Mouse (Mus musculus): Measurements from ENCODE around the gene Sla2. TPM values are rescaled to one million over a fixed set of nuclear protein-coding genes. Genes with fewer than 3 reads are reported as not detected.
"Not testable (repeated sequence)": the region's sequence is repeated elsewhere in the genome, so short reads cannot be mapped to it uniquely, and the experiment has no call there.

The Sla2 gene
- polyA plus RNA-seq (2012): 0.02 and 0.03 TPM in 2 replicates

- no peaks in the 10 kb centered on the region for H3K9me3 ChIP-seq (ENCODE audit: control insufficient read depth, low read length)
- no peak within 1 kb of the TSS for H3K4me3 ChIP-seq (replicated peaks)
- H3K36me3 ChIP-seq (ENCODE audit: control insufficient read depth): peaks cover 2% of the 10 kb centered on the region; the same call in 1 of the 2 replicates
- TF ChIP-seq GATA1 (IDR thresholded peaks at IDR 0.05; ENCODE audit: low read length) (no peak), TAL1 (IDR thresholded peaks at IDR 0.05; ENCODE audit: low read length) (no peak)
- H3K27me3 ChIP-seq (ENCODE audit: control insufficient read depth): 0 out of 2 replicates have a peak, but pooled peaks cover 2% of the 10 kb centered on the region
- H3K4me1 ChIP-seq (ENCODE audit: control insufficient read depth): peaks cover 52% of the 10 kb centered on the region
Observed at GRCm38 (mm10) chr2:156887017-156887416, at the start of gene Sla2. Sla2 (minus strand) TSS chr2:156887192.

GRCm38 (mm10) chr2:156935005-156935404 is 48.0 kb upstream of the Sla2 start:
- Histone ChIP-seq H3K4me3 (replicated peaks) (no peak overlapping the region), H3K4me1 (ENCODE audit: control insufficient read depth) (peaks cover 6% of the 10 kb centered on the region), H3K27me3 (ENCODE audit: control insufficient read depth) (no peaks in the 10 kb centered on the region), H3K9me3 (ENCODE audit: control insufficient read depth, low read length) (no peaks in the 10 kb centered on the region), H3K36me3 (ENCODE audit: control insufficient read depth) (peaks cover 94% of the 10 kb centered on the region)
- TF ChIP-seq GATA1 (IDR thresholded peaks at IDR 0.05; ENCODE audit: low read length) (no peak), TAL1 (IDR thresholded peaks at IDR 0.05; ENCODE audit: low read length) (no peak)

- Histone ChIP-seq H3K4me1 (ENCODE audit: control insufficient read depth) (peaks cover 19% of the 10 kb centered on the region), H3K27me3 (ENCODE audit: control insufficient read depth) (no peaks in the 10 kb centered on the region), H3K36me3 (ENCODE audit: control insufficient read depth) (peaks cover 94% of the 10 kb centered on the region), H3K9me3 (ENCODE audit: control insufficient read depth, low read length) (no peaks in the 10 kb centered on the region), H3K4me3 (replicated peaks) (no peak overlapping the region)
- TF ChIP-seq TAL1 (IDR thresholded peaks at IDR 0.05; ENCODE audit: low read length) (no peak), GATA1 (IDR thresholded peaks at IDR 0.05; ENCODE audit: low read length) (no peak)
Observed at GRCm38 (mm10) chr2:156933426-156933825, 46.4 kb upstream of the Sla2 start.

- Histone ChIP-seq H3K27me3 (ENCODE audit: control insufficient read depth) (no peaks in the 10 kb centered on the region), H3K4me3 (replicated peaks) (no peak overlapping the region), H3K4me1 (ENCODE audit: control insufficient read depth) (peaks cover 39% of the 10 kb centered on the region), H3K9me3 (ENCODE audit: control insufficient read depth, low read length) (no peaks in the 10 kb centered on the region), H3K36me3 (ENCODE audit: control insufficient read depth) (peaks cover 95% of the 10 kb centered on the region)
- TF ChIP-seq TAL1 (IDR thresholded peaks at IDR 0.05; ENCODE audit: low read length) (no peak), GATA1 (IDR thresholded peaks at IDR 0.05; ENCODE audit: low read length) (no peak)
Observed at GRCm38 (mm10) chr2:156931421-156931820, 44.4 kb upstream of the Sla2 start.

- H3K4me1 ChIP-seq (ENCODE audit: control insufficient read depth): peaks cover 46% of the 10 kb centered on the region
- TF ChIP-seq GATA1 (IDR thresholded peaks at IDR 0.05; ENCODE audit: low read length) (no peak), TAL1 (IDR thresholded peaks at IDR 0.05; ENCODE audit: low read length) (no peak)
- no peaks in the 10 kb centered on the region for H3K27me3 ChIP-seq (ENCODE audit: control insufficient read depth)
- no peaks in the 10 kb centered on the region for H3K9me3 ChIP-seq (ENCODE audit: control insufficient read depth, low read length)
- no peak overlapping the region for H3K4me3 ChIP-seq (replicated peaks)
- H3K36me3 ChIP-seq (ENCODE audit: control insufficient read depth): peaks cover 95% of the 10 kb centered on the region
Observed at GRCm38 (mm10) chr2:156930549-156930948, 43.6 kb upstream of the Sla2 start.

- Histone ChIP-seq H3K9me3 (ENCODE audit: control insufficient read depth, low read length) (no peaks in the 10 kb centered on the region), H3K4me3 (replicated peaks) (no peak overlapping the region), H3K27me3 (ENCODE audit: control insufficient read depth) (no peaks in the 10 kb centered on the region), H3K4me1 (ENCODE audit: control insufficient read depth) (peaks cover 53% of the 10 kb centered on the region), H3K36me3 (ENCODE audit: control insufficient read depth) (peaks cover 89% of the 10 kb centered on the region)
- TF ChIP-seq GATA1 (IDR thresholded peaks at IDR 0.05; ENCODE audit: low read length): no peak
- no peak for TF ChIP-seq TAL1 (IDR thresholded peaks at IDR 0.05; ENCODE audit: low read length)
Observed at GRCm38 (mm10) chr2:156929519-156930120, 42.6 kb upstream of the Sla2 start.

GRCm38 (mm10) chr2:156928606-156929005 is 41.6 kb upstream of the Sla2 start:
- no peak overlapping the region for H3K4me3 ChIP-seq (replicated peaks)
- H3K9me3 ChIP-seq (ENCODE audit: control insufficient read depth, low read length): no peaks in the 10 kb centered on the region
- H3K36me3 ChIP-seq (ENCODE audit: control insufficient read depth): peaks cover 80% of the 10 kb centered on the region
- no peak for TF ChIP-seq TAL1 (IDR thresholded peaks at IDR 0.05; ENCODE audit: low read length)
- TF ChIP-seq GATA1 (IDR thresholded peaks at IDR 0.05; ENCODE audit: low read length): no peak
- no peaks in the 10 kb centered on the region for H3K27me3 ChIP-seq (ENCODE audit: control insufficient read depth)
- peaks cover 61% of the 10 kb centered on the region for H3K4me1 ChIP-seq (ENCODE audit: control insufficient read depth)

- H3K4me1 ChIP-seq (ENCODE audit: control insufficient read depth): peaks cover 70% of the 10 kb centered on the region
Observed at GRCm38 (mm10) chr2:156927663-156928062, 40.7 kb upstream of the Sla2 start.

GRCm38 (mm10) chr2:156925611-156926010 is 38.6 kb upstream of the Sla2 start:
- H3K9me3 ChIP-seq (ENCODE audit: control insufficient read depth, low read length); H3K4me3 ChIP-seq (replicated peaks); H3K27me3 ChIP-seq (ENCODE audit: control insufficient read depth): not testable (repeated sequence)
- Histone ChIP-seq H3K36me3 (ENCODE audit: control insufficient read depth) (peaks cover 55% of the 10 kb centered on the region), H3K4me1 (ENCODE audit: control insufficient read depth) (peaks cover 79% of the 10 kb centered on the region)

More at GRCm38 (mm10) chr2:156927663-156928062, 40.7 kb upstream of the Sla2 start:
- no peak overlapping the region for H3K4me3 ChIP-seq (replicated peaks)
- no peak for TF ChIP-seq TAL1 (IDR thresholded peaks at IDR 0.05; ENCODE audit: low read length)
- TF ChIP-seq GATA1 (IDR thresholded peaks at IDR 0.05; ENCODE audit: low read length): no peak
- no peaks in the 10 kb centered on the region for H3K9me3 ChIP-seq (ENCODE audit: control insufficient read depth, low read length)
- no peaks in the 10 kb centered on the region for H3K27me3 ChIP-seq (ENCODE audit: control insufficient read depth)
- peaks cover 71% of the 10 kb centered on the region for H3K36me3 ChIP-seq (ENCODE audit: control insufficient read depth)

- peaks cover 78% of the 10 kb centered on the region for H3K4me1 ChIP-seq (ENCODE audit: control insufficient read depth)
- not testable (repeated sequence) for H3K4me3 ChIP-seq (replicated peaks); H3K9me3 ChIP-seq (ENCODE audit: control insufficient read depth, low read length); H3K27me3 ChIP-seq (ENCODE audit: control insufficient read depth)
- peaks cover 49% of the 10 kb centered on the region for H3K36me3 ChIP-seq (ENCODE audit: control insufficient read depth)
Observed at GRCm38 (mm10) chr2:156925075-156925474, 38.1 kb upstream of the Sla2 start.
